Mouse (Mus musculus) ovary, postnatal 36 days (tissue): Measurements from ENCODE around the gene Gm49395.

Source experiments
- DNase-seq: peaks from one replicate; pipeline ENCODE4 v3.0.0; 2022; ENCODE audit warnings: low spot score, mixed read lengths

Gene Gm49395

DNA sequence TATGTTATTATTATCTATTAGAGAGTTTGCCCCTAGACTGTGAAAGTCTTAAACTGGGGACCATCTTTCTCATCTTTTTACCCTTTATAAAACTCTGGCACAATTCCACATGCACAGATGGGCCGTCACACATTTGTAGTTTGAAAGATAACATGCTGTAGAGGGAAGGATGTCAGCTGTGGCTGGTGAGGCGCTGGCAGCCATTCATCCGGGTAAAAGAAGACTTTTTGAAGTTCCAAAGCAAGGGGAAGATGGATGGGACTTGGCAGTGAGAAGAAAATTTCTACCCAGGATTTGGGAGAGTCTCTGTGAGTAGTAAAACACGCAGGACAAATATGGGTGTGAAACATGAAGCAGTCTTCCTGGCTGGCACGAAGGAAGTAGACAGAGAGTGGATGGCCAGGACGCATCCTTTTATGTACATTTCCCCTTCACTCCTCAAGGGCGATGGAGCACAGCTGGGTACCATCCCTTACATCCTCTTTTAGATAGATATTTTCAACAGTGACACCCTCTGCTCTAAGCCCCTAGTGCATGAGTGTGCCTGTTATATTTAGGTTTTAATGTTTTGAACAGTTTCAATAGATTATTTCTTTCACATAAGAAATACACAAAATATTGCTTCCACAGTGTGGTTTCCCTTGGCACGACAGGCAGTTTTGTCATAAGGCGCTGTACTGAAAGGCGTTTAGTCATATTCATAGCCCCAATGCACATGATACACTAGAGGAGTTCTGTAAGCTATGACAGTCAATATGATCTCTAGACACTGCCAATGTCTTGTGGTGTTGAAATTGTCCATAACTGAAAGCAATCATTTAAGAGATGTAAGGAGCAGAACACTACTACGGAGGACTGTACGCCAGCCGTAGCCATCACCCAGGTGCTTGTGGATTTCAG, 50.8 kb downstream of the Gm49395 start:
- no peak for DNase-seq

DNA sequence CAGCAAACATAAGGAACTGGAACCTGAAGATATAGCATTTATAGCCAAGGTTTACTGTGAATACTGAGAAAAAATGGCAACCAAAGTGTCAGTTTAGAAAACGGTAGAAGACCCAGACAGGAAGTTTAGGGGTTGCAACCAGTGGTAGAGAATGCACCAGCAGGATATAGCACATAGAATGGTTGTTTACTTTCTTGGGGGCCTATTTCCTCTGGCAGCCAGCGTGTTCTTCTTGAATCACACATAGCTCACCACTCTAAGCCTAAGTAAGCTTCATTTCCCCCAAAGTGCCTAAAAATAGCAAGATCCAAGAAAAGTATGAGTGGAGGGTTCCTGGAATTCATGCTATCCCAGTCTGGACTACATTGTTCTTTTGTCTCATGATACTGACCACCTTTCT, 59.1 kb downstream of the Gm49395 start:
- DNase-seq = no peak

GRCm38 (mm10) chr13:115037304-115037703, 64.4 kb downstream of the Gm49395 start:
- DNase-seq = no peak

DNA sequence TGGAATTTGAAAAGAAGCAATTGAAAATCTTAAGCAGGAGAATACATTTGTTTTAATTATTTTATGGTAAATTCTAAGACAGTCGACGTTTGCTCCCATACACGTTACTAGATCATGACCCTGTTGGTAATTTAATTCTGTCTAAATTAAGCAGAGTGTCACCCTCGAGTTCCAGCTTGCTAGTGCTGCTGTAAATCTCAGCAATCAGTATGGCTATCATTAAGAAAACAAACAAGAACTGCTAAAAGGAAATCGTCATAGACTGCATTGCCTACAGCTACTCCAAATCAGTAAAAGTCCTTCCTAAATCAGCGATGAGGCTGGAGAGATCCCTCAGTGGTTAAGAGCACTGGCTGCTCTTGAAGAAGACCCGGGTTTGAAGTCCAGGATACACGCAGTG, 66.3 kb downstream of the Gm49395 start:
- DNase-seq = no peak

DNA sequence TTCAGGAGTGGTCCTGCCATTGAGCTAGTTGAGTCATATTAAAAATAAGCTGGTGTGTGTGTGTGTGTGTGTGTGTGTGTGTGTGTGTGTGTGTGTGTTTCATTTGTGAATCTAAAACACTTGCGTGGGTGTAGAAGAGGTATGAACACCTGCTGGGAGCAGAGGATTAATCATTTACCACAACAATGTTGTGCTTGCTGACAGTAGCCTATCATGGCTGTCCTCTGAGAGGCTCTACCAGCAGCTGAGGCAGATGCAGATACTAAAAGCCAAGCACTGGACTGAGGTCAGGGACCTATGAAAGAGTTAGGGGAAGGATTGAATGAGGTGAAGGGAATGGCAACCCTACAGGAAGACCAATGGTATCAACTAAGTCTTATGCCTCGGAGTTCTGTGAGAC, 68.6 kb downstream of the Gm49395 start:
- no peak for DNase-seq

DNA sequence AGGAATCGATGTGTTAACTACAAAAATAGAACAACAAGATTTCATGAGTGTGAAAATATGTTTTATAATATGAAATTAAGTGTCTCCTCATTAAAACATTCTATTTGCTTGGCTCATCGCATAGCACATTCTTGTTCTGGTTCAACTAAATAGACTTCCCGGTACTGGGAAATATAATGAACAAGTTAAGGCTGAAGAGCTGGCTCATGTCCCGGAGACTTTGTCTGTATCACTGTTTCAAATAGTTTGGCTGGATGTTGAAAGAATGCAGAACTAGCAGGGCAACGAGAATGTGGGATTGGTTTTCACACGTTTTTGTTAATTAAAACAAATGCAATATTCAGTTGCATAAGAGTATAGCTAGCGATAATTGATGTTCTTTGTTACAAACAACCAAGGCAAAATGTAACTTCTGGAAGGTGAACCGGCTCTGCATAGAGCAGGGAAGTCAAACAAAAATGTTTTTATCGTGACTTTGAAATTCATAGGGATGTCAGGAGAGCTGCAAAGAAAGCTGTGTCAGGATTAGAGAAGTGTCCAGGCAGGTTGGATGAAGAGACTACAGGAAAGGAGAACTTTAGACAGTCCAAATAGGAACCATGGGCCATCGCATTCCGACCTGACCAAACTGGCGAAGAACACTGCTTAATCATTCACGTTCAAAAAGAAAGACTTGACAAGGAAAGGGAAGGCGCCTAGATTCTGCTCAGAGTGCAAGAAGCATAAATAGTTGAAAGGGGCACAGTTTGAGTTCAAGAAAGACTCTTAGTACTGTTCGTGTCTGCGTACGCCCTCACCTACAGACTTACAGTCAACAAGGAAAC, 70.3 kb downstream of the Gm49395 start:
- no peak for DNase-seq

DNA sequence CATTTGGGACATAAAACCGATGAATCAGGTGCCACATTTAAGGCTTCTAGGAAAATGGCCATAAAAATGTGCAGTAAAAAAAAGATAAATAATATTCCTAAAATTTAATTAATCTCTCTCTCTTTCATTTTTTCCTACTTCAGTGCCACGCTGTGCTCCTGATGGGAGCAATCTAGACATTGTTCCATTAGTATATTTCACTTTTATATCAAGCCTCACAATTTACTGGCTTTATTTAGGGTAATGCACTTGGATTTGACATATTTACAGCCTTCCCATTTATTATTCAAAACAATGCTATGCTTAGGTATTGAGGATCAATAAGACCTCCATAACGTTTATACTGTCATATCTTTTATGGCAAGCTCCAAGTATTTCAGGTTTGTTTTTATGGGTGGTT, 76.3 kb downstream of the Gm49395 start:
- no peak for DNase-seq

DNA sequence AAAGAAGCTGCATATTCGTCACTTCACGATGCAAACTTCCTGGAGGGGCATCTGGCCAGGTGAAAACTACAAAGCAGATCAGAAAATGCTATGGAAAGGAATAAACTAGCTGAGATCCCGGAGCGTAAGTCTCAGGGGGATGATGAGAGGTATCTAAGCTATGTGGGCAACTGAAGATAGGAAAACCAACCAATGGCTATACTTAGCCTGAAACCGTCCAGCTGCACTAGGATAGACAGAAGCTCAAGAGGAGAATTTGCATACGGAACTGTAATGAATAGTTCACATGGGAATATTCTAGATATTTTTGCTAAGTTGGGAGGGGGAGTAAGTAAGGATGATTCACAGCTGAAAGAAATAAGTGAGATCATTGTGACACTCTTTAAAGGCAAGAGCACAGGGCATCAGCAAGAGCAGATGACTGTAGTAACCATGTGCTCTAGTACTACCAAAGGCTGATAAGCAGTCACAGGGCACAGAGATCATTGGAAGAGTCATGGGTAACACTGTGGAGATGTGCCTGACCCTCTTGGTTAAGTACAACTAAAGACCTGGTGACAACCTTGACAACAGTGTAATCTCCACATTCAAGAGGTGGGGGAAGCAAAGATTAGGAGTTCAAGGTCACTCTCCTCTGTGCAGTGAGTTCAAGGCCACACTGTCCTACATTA, 79.5 kb downstream of the Gm49395 start:
- no peak for DNase-seq

GRCm38 (mm10) chr13:115021411-115021810, 80.3 kb downstream of the Gm49395 start:
- DNase-seq = no peak

DNA sequence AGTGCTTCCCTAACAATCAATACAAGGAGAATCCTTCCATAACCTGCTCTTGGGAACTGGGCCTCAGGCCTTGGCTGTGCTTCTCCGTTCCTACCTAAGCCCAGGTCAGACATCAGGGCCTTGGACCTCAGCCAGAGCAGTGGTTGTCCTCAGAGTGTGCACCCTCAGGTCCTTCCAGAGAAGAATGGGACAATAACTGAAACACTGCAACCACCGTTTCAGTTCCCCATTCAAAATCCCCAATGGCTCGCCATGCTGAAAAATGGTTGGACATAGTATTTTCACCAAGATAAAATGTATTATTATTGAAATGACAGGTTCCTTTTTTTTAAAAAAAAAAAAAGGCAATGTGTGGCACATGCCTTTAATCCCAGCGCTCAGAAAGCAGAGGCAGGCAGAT, 81.0 kb downstream of the Gm49395 start:
- DNase-seq = no peak

- no peak for DNase-seq
Observed at GRCm38 (mm10) chr13:115017545-115017944, 84.2 kb downstream of the Gm49395 start.

DNA sequence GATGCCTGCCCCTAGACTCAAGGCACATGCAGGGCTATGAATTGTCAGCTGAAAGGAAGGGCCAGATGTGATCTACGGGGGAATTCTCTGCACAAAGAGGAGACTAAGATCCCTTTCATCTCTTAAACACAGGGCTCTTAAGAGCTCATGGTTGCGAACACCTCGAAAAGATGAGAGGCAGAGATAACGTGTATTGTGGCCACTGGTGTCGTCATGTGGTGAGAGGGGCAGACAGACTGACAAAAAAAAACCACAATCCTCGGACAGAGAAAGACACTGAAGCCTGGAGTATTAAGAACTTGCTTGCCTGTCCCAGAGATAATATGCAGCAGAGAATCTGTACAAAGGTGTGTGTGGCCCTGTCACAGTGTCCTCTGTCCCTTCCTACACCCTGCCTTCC, 90.2 kb downstream of the Gm49395 start:
- no peak for DNase-seq

GRCm38 (mm10) chr13:115006213-115006835, 95.4 kb downstream of the Gm49395 start:
- no peak for DNase-seq

DNA sequence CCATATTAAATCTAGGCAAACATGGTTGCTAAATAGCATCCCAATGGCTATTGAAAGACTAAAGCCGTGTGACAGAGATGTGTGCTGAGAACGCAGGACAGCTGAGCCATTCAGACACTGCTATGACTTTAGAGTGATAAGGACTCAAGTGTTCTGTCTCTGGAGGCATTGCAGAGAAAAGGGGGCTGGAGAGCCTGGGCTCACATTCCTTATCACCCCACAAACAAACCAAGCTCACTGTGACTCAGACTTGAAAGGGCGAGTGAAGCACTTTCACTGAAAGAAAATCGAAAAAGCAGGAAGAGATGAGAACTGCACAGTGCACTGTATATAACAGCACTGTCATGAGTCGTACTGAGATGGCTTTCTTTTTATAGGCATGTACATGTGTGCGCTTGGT, 96.4 kb downstream of the Gm49395 start:
- no peak for DNase-seq

DNA sequence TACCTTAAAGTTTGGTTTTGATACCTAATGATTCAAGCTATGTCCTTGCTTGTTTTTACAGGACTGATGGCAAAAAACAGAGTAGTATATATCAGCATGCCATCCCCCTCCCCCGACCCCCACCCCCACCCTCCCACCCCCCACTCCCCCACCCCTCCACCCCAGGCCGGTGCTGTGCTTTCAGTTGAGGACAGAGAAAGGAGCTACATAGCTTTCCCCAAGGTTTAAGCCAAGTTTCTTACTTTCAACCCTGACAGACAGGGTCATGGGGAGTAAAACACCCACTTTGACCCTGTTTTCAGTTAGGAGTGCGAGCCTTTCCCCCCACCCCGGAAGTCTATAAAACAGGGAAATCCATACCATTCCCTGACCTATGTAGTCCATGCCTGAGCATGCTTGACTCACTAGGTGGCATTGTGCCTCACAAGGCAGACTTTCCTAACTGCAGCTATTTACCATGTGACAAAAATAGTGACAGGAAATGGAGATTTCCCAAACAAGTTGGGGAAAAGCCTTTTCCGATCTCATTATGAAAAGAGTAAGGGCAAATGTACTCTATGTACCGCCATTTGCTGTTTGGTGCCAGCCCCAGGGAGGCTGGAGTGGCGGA, 98.2 kb downstream of the Gm49395 start:
- no peak for DNase-seq

GRCm38 (mm10) chr13:115002837-115003236, 98.9 kb downstream of the Gm49395 start:
- no peak for DNase-seq

DNA sequence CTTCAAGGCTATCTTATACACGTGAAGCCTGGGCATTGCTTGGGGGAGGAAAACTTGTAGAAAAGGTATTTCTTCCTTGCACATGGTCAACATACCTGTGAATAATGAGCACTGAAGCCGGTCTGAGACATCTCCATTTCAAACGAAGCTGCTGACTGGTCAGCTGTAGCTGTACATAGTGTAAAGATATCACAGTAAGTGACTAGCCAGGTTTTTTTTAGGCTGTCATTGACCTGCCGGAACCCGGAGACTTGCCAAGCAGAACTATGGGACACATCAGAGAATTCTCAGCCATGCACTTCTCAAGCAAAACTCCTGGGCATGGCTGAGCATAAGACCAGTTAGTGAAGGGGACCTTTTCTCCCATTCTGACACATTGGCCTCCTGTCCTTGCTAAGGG, 99.6 kb downstream of the Gm49395 start:
- DNase-seq = no peak

GRCm38 (mm10) chr13:114999582-114999981, 102.1 kb downstream of the Gm49395 start:
- no peak for DNase-seq

GRCm38 (mm10) chr13:114998100-114998499, 103.6 kb downstream of the Gm49395 start:
- DNase-seq = no peak

DNA sequence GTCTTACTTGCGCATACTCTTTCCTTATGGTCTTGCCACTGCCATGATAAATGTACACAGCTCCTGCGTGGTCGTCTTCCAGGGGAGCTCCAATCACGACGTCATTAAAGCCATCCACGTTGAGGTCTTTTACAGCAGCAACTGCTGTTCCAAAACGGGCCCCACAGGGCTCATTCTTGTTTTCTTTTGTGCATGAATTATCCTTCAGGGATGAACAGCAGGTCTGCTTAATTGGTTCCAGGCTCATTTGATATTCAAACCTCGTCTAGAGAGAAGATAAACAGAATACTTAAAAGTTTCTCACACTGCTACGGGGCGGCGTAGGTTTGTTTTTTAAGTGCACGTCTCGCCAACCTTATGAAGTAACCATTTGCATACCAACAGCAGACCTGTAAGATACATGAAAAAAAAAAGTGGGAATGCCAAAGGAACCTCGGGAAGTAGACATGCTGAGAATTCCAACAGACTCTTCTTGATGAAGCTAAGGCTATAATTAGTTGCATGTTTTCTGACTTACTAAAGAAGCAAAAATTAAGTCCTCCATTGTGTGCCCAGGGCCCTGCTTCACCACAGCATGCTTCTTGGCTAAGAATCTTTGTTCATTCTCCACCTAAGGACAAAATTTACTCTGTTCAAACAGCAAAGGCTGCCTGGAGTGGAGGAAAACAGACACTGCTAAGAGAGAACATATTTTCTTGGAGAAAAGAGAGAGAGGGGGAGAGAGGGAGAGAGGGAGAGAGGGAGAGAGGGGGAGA, 109.3 kb downstream of the Gm49395 start:
- DNase-seq = no peak

DNA sequence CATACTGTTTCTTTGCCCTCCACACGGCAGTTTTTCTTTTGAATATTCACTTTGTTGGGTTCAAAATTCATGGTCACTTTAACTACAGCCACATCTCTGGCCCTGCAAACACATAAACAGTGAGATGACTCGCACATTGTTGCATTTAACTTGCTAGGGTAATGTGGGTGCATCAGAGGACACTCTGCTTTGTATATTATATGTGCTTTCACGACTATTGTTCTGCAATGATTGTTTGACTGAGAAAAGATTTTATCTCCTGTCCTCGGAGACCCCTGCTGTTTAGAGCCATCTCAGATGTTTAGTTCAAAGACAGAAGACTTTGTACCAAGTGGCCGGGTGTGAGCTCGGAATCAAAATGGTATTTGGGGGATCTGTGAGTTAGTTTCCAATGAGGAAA, 114.1 kb downstream of the Gm49395 start:
- DNase-seq = no peak
